ENCODE assay signal across 14 mouse cellular contexts in the genomic region with DNA sequence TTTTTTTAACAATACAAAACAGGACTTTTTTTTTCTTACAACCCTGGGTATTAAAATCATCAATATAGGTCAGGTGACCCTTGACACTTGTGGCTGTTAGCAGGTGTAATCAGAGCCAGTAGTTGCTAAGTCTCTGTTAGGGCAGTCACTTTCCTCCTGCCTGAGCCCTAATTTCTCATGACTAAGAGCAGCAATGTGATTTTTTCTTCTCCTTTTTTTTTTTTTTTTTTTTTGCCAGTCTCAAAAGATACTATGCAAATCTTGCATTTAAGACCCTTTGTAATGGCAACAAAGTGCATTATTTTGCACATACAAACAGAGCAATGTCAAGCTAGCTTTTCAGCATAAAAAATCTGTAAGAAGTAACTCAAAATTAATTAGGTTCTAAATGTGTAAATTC.
"Had no signal": no experiment of that assay in that cellular context is flagged by ENCODE, and none has a peak within 500 bp of the region (broad histone marks: within the 10 kb centered on the region; RNA-seq: fewer than 3 reads in every experiment).

No protein-coding gene starts in this region.

- H3K27ac ChIP-seq: limb, embryonic 13.5 days; liver, embryonic 14.5 days; neural tube, embryonic 12.5 days had no signal

- H3K27me3 ChIP-seq: limb, embryonic 13.5 days; megakaryocyte, embryonic 14.5 days; midbrain, embryonic 15.5 days; neural tube, embryonic 12.5 days had no signal

- DNase-seq: kidney, adult 8-10 months; kidney, postnatal 25 days; left cerebral cortex, postnatal 4 days; lung, adult 2 months; lung, postnatal 36 days; right cerebral cortex, adult 18-20 months; right cerebral cortex, postnatal 25 days; thymus, postnatal 4 days had no signal

- H3K9ac ChIP-seq: limb, embryonic 13.5 days; liver, embryonic 14.5 days; neural tube, embryonic 12.5 days had no signal

- H3K4me1 ChIP-seq: neural tube, embryonic 12.5 days had no signal

- ATAC-seq: lung, postnatal 0 days; midbrain, embryonic 15.5 days had no signal

- H3K4me3 ChIP-seq: neural tube, embryonic 12.5 days had no signal
